Mouse (Mus musculus) spleen, adult 2 months (tissue): ENCODE results near the gene Ano9.

Experiments
- CTCF ChIP-seq: fragments of 200-500 bp; IDR thresholded peaks from 2 replicates; pipeline ENCODE4 v1.5.1; 2011; ENCODE audit warnings: mild to moderate bottlenecking, inconsistent platforms; ENCODE audit not compliant: insufficient read depth, insufficient read length, insufficient replicate concordance; ENCODE audit errors: extremely low read depth
- POLR2A ChIP-seq: fragments of 200-500 bp; IDR thresholded peaks from 2 replicates; pipeline ENCODE4 v1.6.1; 2011; ENCODE audit warnings: low read depth, low read length, inconsistent platforms

- TF ChIP-seq CTCF = no peak
- no peak for TF ChIP-seq POLR2A
Measured at GRCm38 (mm10) chr7:141155362-141155761, 37.8 kb upstream of the Ano9 start.
